Mouse (Mus musculus) adrenal gland, adult 2 months (tissue): ENCODE results near the gene Litaf. TPM values are rescaled to one million over a fixed set of nuclear protein-coding genes. Genes with fewer than 3 reads are reported as not detected.
A peak's percentile ranks its signal among the peaks of the same experiment; 100 is the strongest.

Experiments
- DNase-seq: peaks from one replicate; pipeline ENCODE4 v3.0.0; 2021
- microRNA-seq, 2 experiments: library from miRNA; unstranded; fragments of <30 nt; microRNA quantifications; one replicate each; pipeline ENCODE4 v1.2.0; 2021
- polyA plus RNA-seq: library from polyadenylated mRNA; depleted of rRNA; stranded (reverse); fragments of >200 nt; gene quantifications from 2 replicates; pipeline ENCODE4 v1.2.3, GENCODE M21; 2012; rRNA removed
- total RNA-seq, 2 experiments: library from RNA; stranded (reverse); gene quantifications; 2 replicates each; pipeline ENCODE4 v1.2.3; 2021

Gene Litaf
- total and polyA plus RNA-seq, 3 experiments, result 50.4 to 284 (median 65.2) TPM

DNA sequence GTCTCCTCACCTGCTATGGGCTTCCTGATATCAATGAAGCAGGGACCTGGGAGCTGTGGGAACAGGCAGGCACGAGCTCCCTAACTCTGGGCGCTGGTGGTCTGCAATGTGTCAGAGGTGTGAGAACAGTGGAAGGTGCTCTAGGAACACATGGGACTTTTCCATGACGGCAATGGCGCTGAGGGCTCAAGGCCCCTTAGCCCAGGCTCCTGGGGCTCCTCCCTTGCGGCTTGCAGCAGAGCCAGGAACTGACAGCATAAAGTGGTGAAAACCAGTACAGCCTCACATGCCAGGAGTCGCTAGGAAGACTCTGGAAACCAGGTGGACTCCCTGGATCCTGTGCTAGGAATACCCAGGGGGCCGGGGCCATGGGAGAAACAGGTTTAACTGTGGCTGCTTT, 155.4 kb downstream of the Litaf start:
- peak; percentile 70 for DNase-seq

Small RNA genes lying within 50 kb of the gene (microRNA-seq; reads per million reads assigned to microRNA genes)
- 0 reads per million in 2 experiments for gene Gm26268

Other genes with a start within 250 kb of the Litaf start
- gene Rmi2, start 231.1 kb downstream of the Litaf start, total RNA-seq, result under 1 TPM; 0.38 to 0.46 TPM
- 0.77 and 1.3 TPM in 2 replicates for gene Rmi2, start 231.1 kb downstream of the Litaf start, polyA plus RNA-seq
- gene Snn, start 5.2 kb downstream of the Litaf start, total RNA-seq, result 10 to 100 TPM in 1 of 2 experiments, 1 to 10 TPM in 1; 9.7 to 16.5 TPM
- gene Snn, start 5.2 kb downstream of the Litaf start, polyA plus RNA-seq, result 9.1 and 9.2 TPM in 2 replicates
- 10 to 100 TPM; 33.2 to 72.4 TPM for gene Txndc11, start 68.5 kb upstream of the Litaf start, total RNA-seq
- 25.9 and 38.3 TPM in 2 replicates for gene Txndc11, start 68.5 kb upstream of the Litaf start, polyA plus RNA-seq
- gene Zc3h7a, start 110.2 kb upstream of the Litaf start, total RNA-seq, result 10 to 100 TPM; 46.7 to 79.2 TPM
- gene Zc3h7a, start 110.2 kb upstream of the Litaf start, polyA plus RNA-seq, result 12.3 and 15.0 TPM in 2 replicates
- 10 to 100 TPM; 65.7 to 82.2 TPM for gene Rsl1d1, start 137.2 kb upstream of the Litaf start, total RNA-seq
- gene Rsl1d1, start 137.2 kb upstream of the Litaf start, polyA plus RNA-seq, result 1.3 TPM in 2 replicates
- gene Gspt1, start 188.2 kb upstream of the Litaf start, total RNA-seq, result 100 to 1,000 TPM; 120 to 193 TPM
- 61.8 and 118 TPM in 2 replicates for gene Gspt1, start 188.2 kb upstream of the Litaf start, polyA plus RNA-seq
- not detected for gene Tnfrsf17, start 247.7 kb upstream of the Litaf start, total RNA-seq
- gene Tnfrsf17, start 247.7 kb upstream of the Litaf start, polyA plus RNA-seq, result not detected in 2 replicates